Mouse (Mus musculus) mesoderm, embryonic 11.5 days (tissue): ENCODE results near the gene Tia1.
A peak's percentile ranks its signal among the peaks of the same experiment; 100 is the strongest.

Experiments
- DNase-seq: peaks from one replicate; pipeline ENCODE4 v3.0.0-alpha.2; 2012; ENCODE audit warnings: low read depth, low spot score

Gene Tia1

DNA sequence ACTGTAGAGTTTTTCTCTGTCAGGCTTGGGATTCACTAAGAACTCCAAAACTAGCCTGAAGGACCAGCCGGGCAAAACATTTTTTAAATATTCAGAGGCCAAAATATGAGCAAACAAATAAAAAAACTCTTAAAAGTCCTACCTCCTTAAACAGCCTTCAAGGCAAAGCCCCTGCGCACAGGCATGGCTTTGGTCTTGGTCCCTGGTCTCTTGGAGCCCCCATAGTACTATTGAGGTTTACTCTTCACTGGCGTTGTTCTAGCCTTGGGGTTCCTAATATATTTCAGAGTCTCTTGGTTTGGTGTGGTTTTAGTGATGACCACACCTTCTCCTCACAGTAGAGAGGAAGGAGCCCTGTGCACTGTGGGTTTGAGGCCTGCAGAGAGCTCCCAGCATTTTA, 27.5 kb downstream of the Tia1 start:
- no peak for DNase-seq

- DNase-seq: no peak
Observed at GRCm38 (mm10) chr6:86433696-86434095, 29.7 kb downstream of the Tia1 start.

DNA sequence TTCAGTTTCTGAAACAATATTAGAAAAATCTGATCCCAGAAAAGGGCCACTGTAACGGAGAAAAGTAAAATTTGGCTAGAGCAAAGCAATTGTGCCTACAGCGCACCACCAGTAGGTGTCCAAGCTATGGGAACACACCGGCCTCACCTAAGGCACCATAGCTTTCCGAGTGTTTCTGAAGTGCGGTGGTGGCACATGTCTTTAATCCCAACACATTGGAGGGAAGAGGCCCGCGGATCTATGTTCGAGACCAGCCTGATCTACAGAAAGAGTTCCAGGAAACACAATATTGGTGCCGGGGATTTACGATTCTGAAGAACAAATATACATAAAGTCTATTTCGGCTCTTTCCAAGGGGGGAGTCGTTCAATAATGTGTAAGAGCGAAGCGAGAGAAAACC, 33.7 kb downstream of the Tia1 start:
- DNase-seq: peak; percentile 67

GRCm38 (mm10) chr6:86438272-86439118, 34.5 kb downstream of the Tia1 start, which contains the start of gene C87436:
C87436 (plus strand) TSS chr6:86438374.
- DNase-seq: peak; percentile 94

GRCm38 (mm10) chr6:86439119-86439496, 35.1 kb downstream of the Tia1 start:
- no peak for DNase-seq

DNA sequence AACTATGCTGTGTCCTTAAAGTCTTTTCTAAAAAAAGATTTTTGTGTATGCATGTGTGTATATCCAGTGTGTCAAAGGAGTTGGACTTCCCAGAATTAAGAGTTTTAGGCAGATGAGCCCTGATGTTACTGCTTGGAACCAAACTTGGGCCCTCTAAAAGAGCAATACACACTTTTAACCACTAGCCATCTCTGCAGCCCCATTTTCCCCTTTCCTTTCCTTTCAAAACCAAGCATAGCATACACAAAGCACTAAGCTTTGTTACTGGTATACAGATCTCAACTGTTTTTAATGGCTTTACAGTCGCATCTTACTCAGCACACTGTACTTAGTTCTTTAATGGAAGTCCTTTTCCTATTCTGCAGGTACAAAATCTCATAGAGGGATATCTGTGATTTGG, 35.5 kb downstream of the Tia1 start:
- DNase-seq: peak; percentile 6

GRCm38 (mm10) chr6:86441571-86441970, 37.6 kb downstream of the Tia1 start:
- no peak for DNase-seq

GRCm38 (mm10) chr6:86445551-86445950, 41.5 kb downstream of the Tia1 start:
- no peak for DNase-seq

- no peak for DNase-seq
Observed at GRCm38 (mm10) chr6:86446927-86447568, 43.0 kb downstream of the Tia1 start.

GRCm38 (mm10) chr6:86456727-86457126, 52.7 kb downstream of the Tia1 start:
- no peak for DNase-seq

GRCm38 (mm10) chr6:86463079-86463478, 59.1 kb downstream of the Tia1 start:
- no peak for DNase-seq

DNA sequence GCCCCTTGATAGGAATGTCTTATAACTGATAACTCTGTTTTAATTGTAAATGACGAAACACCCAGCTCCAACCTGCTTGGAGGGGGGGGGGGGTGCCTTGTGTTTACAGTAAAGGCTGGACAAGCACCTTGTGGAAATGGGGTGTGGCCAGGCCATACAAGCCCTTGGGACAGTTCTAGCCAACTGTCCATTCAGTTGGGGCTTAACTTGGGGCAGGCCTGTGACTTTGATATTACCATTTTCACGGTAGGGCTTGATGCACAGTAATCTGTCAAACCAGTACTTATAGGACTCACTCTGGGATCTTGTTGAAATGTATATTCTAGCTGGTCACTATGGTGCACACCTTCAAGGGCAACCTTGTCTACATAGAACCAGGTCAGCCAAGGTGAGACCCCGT, 67.3 kb downstream of the Tia1 start:
- no peak for DNase-seq

DNA sequence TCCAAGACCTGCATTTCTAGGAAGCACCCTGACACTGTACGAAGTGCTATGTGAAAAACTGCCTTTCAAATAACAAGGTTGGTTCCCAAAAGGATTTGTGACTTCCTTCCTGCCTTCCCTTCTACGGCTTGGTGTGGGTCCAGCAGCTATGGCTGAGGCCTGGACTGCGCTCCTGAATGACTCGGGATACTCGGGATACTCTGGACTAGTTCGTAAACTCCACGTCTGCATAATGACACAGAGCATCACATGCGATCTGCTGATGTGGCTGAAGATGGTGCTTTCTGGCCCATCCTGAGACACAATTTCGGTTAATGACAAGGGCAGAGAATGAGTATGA, 67.7 kb downstream of the Tia1 start:
- DNase-seq: no peak

DNA sequence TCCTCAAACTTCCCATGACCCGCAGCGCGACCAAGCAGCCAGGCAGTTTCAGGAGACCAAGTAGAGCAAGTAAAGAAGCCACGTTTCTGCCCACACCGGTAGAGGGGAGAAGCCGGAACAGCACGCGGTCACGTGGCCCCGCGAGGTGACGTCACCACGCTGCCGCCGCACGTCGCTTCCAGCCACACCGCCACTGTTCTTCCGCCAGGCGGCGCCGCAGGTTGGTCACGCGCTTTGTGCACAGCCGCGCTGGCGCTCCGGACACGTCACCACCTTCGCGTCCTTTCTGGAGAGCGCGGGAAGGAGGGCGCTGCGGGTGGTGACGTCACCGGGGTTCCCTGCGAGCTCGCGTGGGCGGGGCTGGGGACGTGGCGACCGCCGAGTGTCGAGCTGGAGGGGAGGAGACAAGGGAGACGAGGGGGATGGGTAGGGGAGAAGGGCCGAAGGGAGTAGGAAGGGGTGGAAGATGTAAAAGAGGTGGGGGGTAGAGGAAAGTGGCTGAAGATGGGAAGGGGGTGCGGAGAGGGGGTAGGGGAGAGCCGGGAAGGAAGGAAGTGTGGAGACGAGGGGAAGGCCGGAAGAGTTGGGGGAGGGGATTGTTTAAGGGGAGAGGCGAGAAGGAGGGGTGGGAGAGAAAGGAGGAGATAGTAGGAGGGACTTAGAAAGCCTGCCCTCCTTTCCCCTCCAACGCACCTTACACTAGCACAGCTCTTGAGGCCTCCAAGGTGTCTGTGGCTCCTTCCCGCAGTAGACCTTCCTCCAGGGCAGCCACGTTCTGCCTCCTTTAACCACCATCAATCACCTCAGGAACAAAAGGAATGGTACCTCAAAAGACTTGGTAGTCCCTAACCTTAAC, 68.3 kb downstream of the Tia1 start:
- peak; percentile 100 for DNase-seq

GRCm38 (mm10) chr6:86473077-86473476, 69.1 kb downstream of the Tia1 start:
- DNase-seq: peak; percentile 18

GRCm38 (mm10) chr6:86474072-86474471, 70.1 kb downstream of the Tia1 start:
- no peak for DNase-seq

GRCm38 (mm10) chr6:86474646-86475181, 70.7 kb downstream of the Tia1 start:
- DNase-seq: no peak

DNA sequence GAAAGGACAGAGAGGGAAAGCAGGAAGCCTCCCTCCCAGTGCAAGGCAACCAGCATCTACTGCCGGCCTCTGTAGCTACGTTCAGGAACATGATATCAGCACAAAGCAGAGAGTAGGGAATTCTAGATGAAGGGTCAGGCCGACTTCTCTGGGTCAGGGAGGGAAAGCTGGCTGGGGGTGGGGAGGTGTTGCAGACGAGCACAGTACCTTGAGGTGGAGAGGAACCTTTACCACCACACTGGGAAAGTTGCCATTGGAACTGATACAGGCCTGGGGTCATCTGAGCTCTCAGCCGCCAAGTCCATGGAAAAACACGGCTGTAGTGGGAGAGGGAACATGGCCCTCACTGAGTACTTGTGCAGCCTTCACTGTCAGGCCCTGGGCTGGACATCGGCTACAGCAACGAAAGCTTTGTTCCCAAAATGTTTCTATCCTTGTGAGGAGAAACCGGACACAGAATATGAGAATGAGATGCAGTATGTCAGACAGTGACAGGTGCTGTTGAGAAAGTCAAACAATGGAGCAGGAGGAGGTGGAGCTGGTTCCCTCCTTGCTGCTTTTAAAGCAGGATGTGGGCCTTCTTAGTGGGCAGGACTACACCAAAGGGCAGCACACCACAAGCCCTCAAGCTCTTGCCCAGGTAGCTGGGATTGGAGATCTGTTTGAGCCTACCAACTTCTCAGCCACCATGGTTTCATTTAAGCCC, 71.6 kb downstream of the Tia1 start:
- DNase-seq: no peak

GRCm38 (mm10) chr6:86476931-86477330, 72.9 kb downstream of the Tia1 start:
- no peak for DNase-seq

- peak; percentile 45 for DNase-seq
Observed at GRCm38 (mm10) chr6:86479311-86479710, 75.3 kb downstream of the Tia1 start.

DNA sequence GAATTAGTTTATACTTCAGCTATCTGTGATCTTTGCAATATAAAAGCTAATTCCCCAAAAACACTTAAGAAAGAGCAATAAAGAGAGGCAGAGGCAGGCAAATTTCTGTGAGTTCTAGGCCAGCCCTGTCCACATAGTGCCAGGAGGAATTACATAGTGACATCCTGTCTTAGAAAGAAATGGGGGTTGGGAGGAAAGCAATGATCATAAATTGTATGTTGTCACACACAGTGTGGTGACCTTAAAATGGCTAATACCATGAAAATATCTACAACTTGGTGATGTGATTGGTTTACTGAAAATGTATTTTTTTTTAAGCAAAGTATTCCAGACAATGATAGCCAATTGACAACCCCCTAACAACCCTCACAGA, 75.8 kb downstream of the Tia1 start:
- DNase-seq: no peak
